8 mouse cellular contexts compared by ENCODE assay signal in genomic region chr7:90016459-90016858, GRCm38 (mm10). TPM values are rescaled to one million over a fixed set of nuclear protein-coding genes. Genes with fewer than 3 reads are reported as not detected.
DNase-seq lines count a peak whose midpoint lies in the region; ATAC-seq and TF ChIP-seq lines count a peak whose summit lies in the region.

No protein-coding gene starts in this region.

- peak; percentile 45 for TF ChIP-seq CTCF in lung, embryonic 14.5 days (IDR thresholded peaks at IDR 0.05; ENCODE audit: low read depth)
- no peak for TF ChIP-seq CTCF in lung, adult 2 months (IDR thresholded peaks at IDR 0.05; ENCODE audit: insufficient read depth, low read length)

- ATAC-seq in lung, embryonic 14.5 days (ENCODE audit: insufficient read depth) = peak; percentile 71; the same call in 1 of the 2 replicates
- ATAC-seq in hematopoietic stem cell, adult 5-6 weeks (replicated peaks in 1 of 2; ENCODE audit: insufficient read depth in 1 of 2, low FRiP score in 2 of 2, low TSS enrichment in 1 of 2, low read depth in 1 of 2, poor library complexity in 2 of 2, severe bottlenecking in 2 of 2) = 0 out of 4 replicates have a peak, but pooled peaks have one; percentile 23 to 30
- peak; percentile 66 for ATAC-seq in monocyte, adult 5-6 weeks (replicated peaks; ENCODE audit: insufficient number of reproducible peaks, low FRiP score, low TSS enrichment, poor library complexity, severe bottlenecking)

- no peak overlapping the region for H3K27ac ChIP-seq in lung, embryonic 14.5 days (ENCODE audit: low read depth)

- DNase-seq in embryo, embryonic 11 days = peak; percentile 7
- DNase-seq in embryo, embryonic 9.5 days (ENCODE audit: extremely low spot score) = no peak
- peak; percentile 69 for DNase-seq in lung, embryonic 14.5 days
- DNase-seq in lung, adult 2 months = no peak
- no peak for DNase-seq in right cerebral cortex, adult 2 months (ENCODE audit: low spot score in 2 of 2)
- DNase-seq in spleen, postnatal 10 days (ENCODE audit: low spot score in 2 of 2) = no peak

- no peak overlapping the region for H3K4me3 ChIP-seq in lung, embryonic 14.5 days (ENCODE audit: low read depth, low read length)
- no peak overlapping the region for H3K4me3 ChIP-seq in lung, adult 2 months (replicated peaks; ENCODE audit: extremely low read depth, low read depth, low read length)

- no peaks in the 10 kb centered on the region for H3K36me3 ChIP-seq in lung, embryonic 14.5 days (ENCODE audit: insufficient read depth)

- TF ChIP-seq POLR2A in lung, adult 2 months (IDR thresholded peaks at IDR 0.05; ENCODE audit: borderline replicate concordance, extremely low read depth, low read depth, low read length) = no peak

- H3K27me3 ChIP-seq in lung, embryonic 14.5 days (ENCODE audit: insufficient read depth, low read length) = no peaks in the 10 kb centered on the region

- no peaks in the 10 kb centered on the region for H3K9me3 ChIP-seq in lung, embryonic 14.5 days (ENCODE audit: low read depth, low read length)

- no peak overlapping the region for H3K9ac ChIP-seq in lung, embryonic 14.5 days

- WGBS in lung, embryonic 14.5 days = 51% methylated on average over 4 of the region's 4 CpGs
- WGBS in lung, adult 2 months = 55% methylated on average over 4 of the region's 4 CpGs

- no peak overlapping the region for H3K4me2 ChIP-seq in lung, embryonic 14.5 days

- H3K4me1 ChIP-seq in lung, embryonic 14.5 days (ENCODE audit: insufficient read depth) = no peaks in the 10 kb centered on the region
- peaks cover 10% of the 10 kb centered on the region for H3K4me1 ChIP-seq in lung, adult 2 months (ENCODE audit: control insufficient read depth, insufficient read depth, low read length)

RNA-seq across cellular contexts. Expression of gene Eed, which starts 35.7 kb away (rescaled TPM):
- polyA plus RNA-seq in lung, embryonic 14.5 days (2014; fragmentation: Nextera tagmentation; extraction: Ambion mirVana) = 75.5 and 78.1 TPM in 2 replicates
- polyA plus RNA-seq in lung, adult 2 months (2012; rRNA removed) = 15.0 and 17.5 TPM in 2 replicates
- total RNA-seq in hematopoietic stem cell, adult 5-6 weeks (2017) = 175 and 180 TPM in 2 replicates
- 257 to 421 TPM (median 381 TPM) in 3 replicates for total RNA-seq in monocyte, adult 5-6 weeks (2017)

Comparison
In these comparisons a context has a peak if more than half of its experiments do, and no peak if none do; other contexts are left out.
1. DNase-seq: peak in embryo, embryonic 11 days (single experiment) and lung, embryonic 14.5 days (single experiment); none in embryo, embryonic 9.5 days (single experiment), lung, adult 2 months (single experiment), right cerebral cortex, adult 2 months (0 of 2) and spleen, postnatal 10 days (0 of 2).
2. Peak in every context shown above with its lines, with median percentiles within 50 percentile points of each other: ATAC-seq.